Mouse (Mus musculus) C2C12 (cell line): Measurements from ENCODE around the gene Vax1. TPM values are rescaled to one million over a fixed set of nuclear protein-coding genes. Genes with fewer than 3 reads are reported as not detected.

Experiments
- H3K27me3 ChIP-seq: one replicate; pipeline ENCODE4 v1.6.1; 2011; ENCODE audit not compliant: control insufficient read depth, insufficient read depth, insufficient read length
- H3K36me3 ChIP-seq: one replicate; pipeline ENCODE4 v1.6.1; 2011; ENCODE audit not compliant: control insufficient read depth, insufficient read depth
- H3K4me3 ChIP-seq: one replicate; pipeline ENCODE4 v1.5.1; 2011; ENCODE audit warnings: mild to moderate bottlenecking, control low read depth; ENCODE audit not compliant: poor library complexity, insufficient read depth, severe bottlenecking
- H3K79me2 ChIP-seq: one replicate; pipeline ENCODE4 v1.6.1; 2011; ENCODE audit not compliant: control insufficient read depth, insufficient read depth
- H3K79me3 ChIP-seq: one replicate; pipeline ENCODE4 v1.6.1; 2011; ENCODE audit warnings: low read depth, control low read depth
- H3ac ChIP-seq: one replicate; pipeline ENCODE3; 2011; ENCODE audit warnings: low read depth; ENCODE audit not compliant: control insufficient read depth, insufficient read length
- CEBPB ChIP-seq: IDR thresholded peaks from one replicate; pipeline ENCODE4 v1.6.1; 2011; ENCODE audit warnings: low read depth, mild to moderate bottlenecking, control low read depth, moderate library complexity
- CTCF ChIP-seq: IDR thresholded peaks from one replicate; pipeline ENCODE4 v1.5.1; 2011; ENCODE audit not compliant: control insufficient read depth, insufficient read depth, insufficient read length
- FOSL1 ChIP-seq: IDR thresholded peaks from one replicate; pipeline ENCODE4 v1.8.0; 2011; ENCODE audit warnings: mild to moderate bottlenecking, low read length; ENCODE audit not compliant: poor library complexity, insufficient read depth, severe bottlenecking
- MAX ChIP-seq: IDR thresholded peaks from one replicate; pipeline ENCODE4 v1.6.1; 2011; ENCODE audit warnings: mild to moderate bottlenecking, control low read depth
- MYOD1 ChIP-seq: IDR thresholded peaks from one replicate; pipeline ENCODE4 v1.6.1; 2011; ENCODE audit warnings: low read depth; ENCODE audit not compliant: control insufficient read depth, insufficient read length
- MYOG ChIP-seq: IDR thresholded peaks from one replicate; pipeline ENCODE4 v1.6.1; 2011; ENCODE audit not compliant: control insufficient read depth, insufficient read length; ENCODE audit errors: extremely low read depth
- USF1 ChIP-seq: IDR thresholded peaks from one replicate; pipeline ENCODE4 v1.6.1; 2011; ENCODE audit warnings: low read depth, mild to moderate bottlenecking, control low read depth, moderate library complexity
- polyA plus RNA-seq: library from polyadenylated mRNA; unstranded; fragments of >200 nt; fragmentation: generic; extraction: Trizol; gene quantifications from one replicate; pipeline ENCODE4 v1.2.1, GENCODE M21; 2012; ENCODE audit warnings: missing spikeins

The Vax1 gene
- polyA plus RNA-seq, 1 experiment, result not detected

GRCm38 (mm10) chr19:59145492-59146140, 24.2 kb downstream of the Vax1 start:
- H3K79me3 ChIP-seq, result no peaks in the 10 kb centered on the region
- H3K79me2 ChIP-seq, result no peaks in the 10 kb centered on the region
- peaks cover 12% of the 10 kb centered on the region for H3K27me3 ChIP-seq
- H3K36me3 ChIP-seq, result no peaks in the 10 kb centered on the region
- no peak overlapping the region for H3K4me3 ChIP-seq
- TF ChIP-seq MYOD1 (no peak), MAX (no peak), CTCF (no peak), FOSL1 (no peak), MYOG (no peak)
- no peak overlapping the region for H3ac ChIP-seq

- Histone ChIP-seq H3ac (no peak overlapping the region), H3K4me3 (no peak overlapping the region), H3K79me3 (no peaks in the 10 kb centered on the region), H3K36me3 (no peaks in the 10 kb centered on the region), H3K79me2 (no peaks in the 10 kb centered on the region), H3K27me3 (peaks cover 12% of the 10 kb centered on the region)
- TF ChIP-seq CEBPB (no peak), MYOG (no peak), CTCF (no peak), USF1 (no peak), MYOD1 (no peak), MAX (no peak)
Observed at GRCm38 (mm10) chr19:59145064-59145463, 24.8 kb downstream of the Vax1 start.

GRCm38 (mm10) chr19:59142206-59142605, 27.6 kb downstream of the Vax1 start:
- H3K4me3 ChIP-seq, result no peak overlapping the region
- peaks cover 16% of the 10 kb centered on the region for H3K27me3 ChIP-seq
- no peak overlapping the region for H3ac ChIP-seq
- no peaks in the 10 kb centered on the region for H3K36me3 ChIP-seq
- no peaks in the 10 kb centered on the region for H3K79me3 ChIP-seq
- H3K79me2 ChIP-seq, result no peaks in the 10 kb centered on the region
- TF ChIP-seq MYOD1 (no peak), CTCF (no peak), MAX (no peak), CEBPB (no peak), FOSL1 (no peak), MYOG (no peak), USF1 (no peak)

- Histone ChIP-seq H3ac (no peak overlapping the region), H3K27me3 (peaks cover 31% of the 10 kb centered on the region)
- TF ChIP-seq USF1, result no peak
- no peak for TF ChIP-seq CEBPB
- TF ChIP-seq MYOG, result no peak
Observed at GRCm38 (mm10) chr19:59135387-59135786, 34.5 kb downstream of the Vax1 start.

GRCm38 (mm10) chr19:59134916-59135315, 34.9 kb downstream of the Vax1 start:
- no peaks in the 10 kb centered on the region for H3K36me3 ChIP-seq
- peaks cover 32% of the 10 kb centered on the region for H3K27me3 ChIP-seq
- H3K79me3 ChIP-seq, result no peaks in the 10 kb centered on the region
- no peak for TF ChIP-seq MAX
- TF ChIP-seq FOSL1, result no peak
- no peak for TF ChIP-seq MYOG
- no peak for TF ChIP-seq CEBPB
- no peak for TF ChIP-seq MYOD1
- TF ChIP-seq USF1, result no peak
- no peak for TF ChIP-seq CTCF
- H3K79me2 ChIP-seq, result no peaks in the 10 kb centered on the region
- no peak overlapping the region for H3K4me3 ChIP-seq
- H3ac ChIP-seq, result no peak overlapping the region

More at GRCm38 (mm10) chr19:59135387-59135786, 34.5 kb downstream of the Vax1 start:
- Histone ChIP-seq H3K36me3 (no peaks in the 10 kb centered on the region), H3K4me3 (no peak overlapping the region), H3K79me2 (no peaks in the 10 kb centered on the region), H3K79me3 (no peaks in the 10 kb centered on the region)

GRCm38 (mm10) chr19:59133202-59133601, 36.7 kb downstream of the Vax1 start:
- Histone ChIP-seq H3ac (no peak overlapping the region), H3K36me3 (no peaks in the 10 kb centered on the region), H3K27me3 (peaks cover 31% of the 10 kb centered on the region), H3K79me2 (no peaks in the 10 kb centered on the region), H3K4me3 (no peak overlapping the region), H3K79me3 (no peaks in the 10 kb centered on the region)
- TF ChIP-seq MAX (no peak), CEBPB (no peak), FOSL1 (no peak), MYOD1 (no peak), MYOG (no peak), USF1 (no peak), CTCF (no peak)
